Mouse (Mus musculus): Measurements from ENCODE around the gene Khdc3. TPM values are rescaled to one million over a fixed set of nuclear protein-coding genes. Genes with fewer than 3 reads are reported as not detected.
"Not testable (repeated sequence)": the region's sequence is repeated elsewhere in the genome, so short reads cannot be mapped to it uniquely, and the experiment has no call there.

Khdc3 gene
- polyA plus RNA-seq, 1 experiment from 2014 or later: 0.25 TPM

GRCm38 (mm10) chr9:73112919-73113906 is 11.6 kb downstream of the Khdc3 start, which contains the start of gene Rsl24d1:
Gene Rsl24d1, plus strand, starts transcription at chr9:73113426.
- no peaks in the 10 kb centered on the region for H3K9me3 ChIP-seq (replicated peaks; ENCODE audit: control insufficient read depth, low read length, poor library complexity, severe bottlenecking)
- peak within 1 kb of the TSS; percentile 77 for H3K9ac ChIP-seq (ENCODE audit: low read depth, low read length)
- H3K4me2 ChIP-seq (ENCODE audit: low read length): peak within 1 kb of the TSS; percentile 88
- under 1% methylated on average over 64 of the region's 64 CpGs for WGBS
- peak; percentile 98 for ATAC-seq
- H3K36me3 ChIP-seq (ENCODE audit: control insufficient read depth, insufficient read depth, low read length): peaks cover 8% of the 10 kb centered on the region; the same call in 1 of the 2 replicates
- H3K4me1 ChIP-seq (ENCODE audit: control insufficient read depth, insufficient read depth, low read length): peaks cover 12% of the 10 kb centered on the region
- H3K4me3 ChIP-seq (ENCODE audit: low read depth, low read length): peak within 1 kb of the TSS; percentile 94
- peak within 1 kb of the TSS; percentile 68 for H3K27ac ChIP-seq (ENCODE audit: low read length)
- H3K27me3 ChIP-seq (ENCODE audit: control insufficient read depth, insufficient read depth, low read depth, low read length): no peaks in the 10 kb centered on the region; the same call in 1 of the 2 replicates

DNA sequence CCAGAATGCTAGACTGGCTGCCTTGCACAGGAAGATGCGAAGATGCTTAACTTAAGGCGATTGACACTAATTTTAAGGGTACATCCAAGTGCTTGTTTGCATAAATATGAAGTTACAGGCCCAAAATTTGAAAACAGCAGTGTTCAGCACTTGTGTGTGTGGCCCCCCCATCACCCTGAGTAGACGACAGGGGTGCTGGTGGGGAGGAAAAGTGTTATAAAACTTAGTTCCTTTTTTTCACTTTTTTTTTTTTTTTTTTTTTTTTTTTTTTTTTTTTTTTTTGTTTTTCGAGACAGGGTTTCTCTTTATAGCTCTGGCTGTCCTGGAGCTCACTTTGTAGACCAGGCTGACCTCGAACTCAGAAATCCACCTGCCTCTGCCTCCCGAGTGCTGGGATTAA is 15.1 kb downstream of the Khdc3 start:
- not testable (repeated sequence) for H3K27me3 ChIP-seq (ENCODE audit: control insufficient read depth, insufficient read depth, low read depth, low read length); H3K27ac ChIP-seq (ENCODE audit: low read length); ATAC-seq; H3K9ac ChIP-seq (ENCODE audit: low read depth, low read length); H3K9me3 ChIP-seq (replicated peaks; ENCODE audit: control insufficient read depth, low read length, poor library complexity, severe bottlenecking); H3K4me3 ChIP-seq (ENCODE audit: low read depth, low read length); H3K4me2 ChIP-seq (ENCODE audit: low read length)
- peaks cover 12% of the 10 kb centered on the region for H3K4me1 ChIP-seq (ENCODE audit: control insufficient read depth, insufficient read depth, low read length)
- WGBS: 91% methylated on average over 5 of the region's 6 CpGs
- peaks cover 22% of the 10 kb centered on the region for H3K36me3 ChIP-seq (ENCODE audit: control insufficient read depth, insufficient read depth, low read length)

- peaks cover 12% of the 10 kb centered on the region for H3K4me1 ChIP-seq (ENCODE audit: control insufficient read depth, insufficient read depth, low read length)
- H3K4me3 ChIP-seq (ENCODE audit: low read depth, low read length): no peak overlapping the region
- H3K9ac ChIP-seq (ENCODE audit: low read depth, low read length): no peak overlapping the region
- H3K9me3 ChIP-seq (replicated peaks; ENCODE audit: control insufficient read depth, low read length, poor library complexity, severe bottlenecking): no peaks in the 10 kb centered on the region
- no peak overlapping the region for H3K4me2 ChIP-seq (ENCODE audit: low read length)
- no peak for ATAC-seq
- WGBS: 92% methylated on average over 4 of the region's 4 CpGs
- H3K36me3 ChIP-seq (ENCODE audit: control insufficient read depth, insufficient read depth, low read length): peaks cover 22% of the 10 kb centered on the region
- H3K27ac ChIP-seq (ENCODE audit: low read length): no peak overlapping the region
- no peaks in the 10 kb centered on the region for H3K27me3 ChIP-seq (ENCODE audit: control insufficient read depth, insufficient read depth, low read depth, low read length)
Measured at GRCm38 (mm10) chr9:73118012-73118411, 16.4 kb downstream of the Khdc3 start.

DNA sequence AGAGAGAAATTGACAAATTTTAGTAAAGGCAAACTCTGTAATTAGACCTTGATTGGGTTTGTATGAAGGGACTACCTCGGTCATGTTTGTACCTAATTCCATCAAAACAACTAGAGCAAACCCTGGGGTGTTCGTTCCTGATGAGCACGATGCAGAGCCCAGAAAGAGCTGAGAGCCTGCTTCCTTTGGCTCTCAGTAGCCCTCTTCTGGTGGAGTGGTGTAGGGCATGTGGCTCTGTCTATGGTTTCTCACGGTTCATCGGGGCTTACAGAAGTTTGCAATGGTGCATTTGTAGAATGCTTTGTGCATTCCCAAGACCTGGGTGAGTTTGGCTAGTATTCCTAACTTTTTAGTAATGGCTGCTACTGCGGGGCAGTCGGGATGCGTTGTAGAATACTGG is 20.1 kb downstream of the Khdc3 start:
- Histone ChIP-seq H3K36me3 (ENCODE audit: control insufficient read depth, insufficient read depth, low read length) (peaks cover 30% of the 10 kb centered on the region), H3K27me3 (ENCODE audit: control insufficient read depth, insufficient read depth, low read depth, low read length) (no peaks in the 10 kb centered on the region), H3K9me3 (replicated peaks; ENCODE audit: control insufficient read depth, low read length, poor library complexity, severe bottlenecking) (no peaks in the 10 kb centered on the region), H3K4me1 (ENCODE audit: control insufficient read depth, insufficient read depth, low read length) (no peaks in the 10 kb centered on the region), H3K4me2 (ENCODE audit: low read length) (no peak overlapping the region), H3K9ac (ENCODE audit: low read depth, low read length) (no peak overlapping the region), H3K4me3 (ENCODE audit: low read depth, low read length) (no peak overlapping the region), H3K27ac (ENCODE audit: low read length) (no peak overlapping the region)
- WGBS: 75% methylated on average over 8 of the region's 8 CpGs
- 0 out of 2 replicates have a peak, but pooled peaks have one; percentile 42 for ATAC-seq

DNA sequence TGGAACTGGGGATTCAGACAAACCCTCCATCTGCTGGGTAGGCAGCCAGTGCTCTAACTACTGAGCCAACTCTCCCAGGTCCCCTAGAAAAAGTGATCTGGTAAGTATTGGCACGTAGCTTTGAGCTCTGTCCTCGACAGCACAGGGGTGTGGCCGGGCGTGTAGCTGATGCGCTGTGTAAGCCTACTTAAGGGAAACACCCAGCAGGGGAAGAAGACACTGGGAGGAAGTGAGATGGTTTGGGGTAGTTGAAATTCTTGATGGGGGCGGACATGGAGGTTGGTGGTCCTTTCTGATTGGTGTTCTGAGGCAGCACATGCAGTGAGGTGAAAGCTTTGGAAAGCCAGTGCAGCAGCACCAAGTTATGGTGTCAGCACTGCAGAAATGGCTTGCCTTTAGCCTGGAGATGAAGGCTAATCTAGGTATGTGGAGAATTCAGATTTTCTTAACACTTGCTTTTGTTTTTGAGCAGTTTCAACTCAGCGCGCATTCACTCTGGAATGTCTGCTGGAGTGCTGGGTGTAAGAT is 23.5 kb downstream of the Khdc3 start:
- H3K4me1 ChIP-seq (ENCODE audit: control insufficient read depth, insufficient read depth, low read length): no peaks in the 10 kb centered on the region
- no peaks in the 10 kb centered on the region for H3K27me3 ChIP-seq (ENCODE audit: control insufficient read depth, insufficient read depth, low read depth, low read length)
- no peak overlapping the region for H3K27ac ChIP-seq (ENCODE audit: low read length)
- H3K4me2 ChIP-seq (ENCODE audit: low read length): no peak overlapping the region
- peaks cover 33% of the 10 kb centered on the region for H3K36me3 ChIP-seq (ENCODE audit: control insufficient read depth, insufficient read depth, low read length)
- no peaks in the 10 kb centered on the region for H3K9me3 ChIP-seq (replicated peaks; ENCODE audit: control insufficient read depth, low read length, poor library complexity, severe bottlenecking)
- ATAC-seq: no peak
- H3K9ac ChIP-seq (ENCODE audit: low read depth, low read length): no peak overlapping the region
- WGBS: 92% methylated on average over 8 of the region's 8 CpGs
- no peak overlapping the region for H3K4me3 ChIP-seq (ENCODE audit: low read depth, low read length)

- no peaks in the 10 kb centered on the region for H3K9me3 ChIP-seq (replicated peaks; ENCODE audit: control insufficient read depth, low read length, poor library complexity, severe bottlenecking)
- H3K4me3 ChIP-seq (ENCODE audit: low read depth, low read length): no peak overlapping the region
- H3K27me3 ChIP-seq (ENCODE audit: control insufficient read depth, insufficient read depth, low read depth, low read length): no peaks in the 10 kb centered on the region
- peaks cover 19% of the 10 kb centered on the region for H3K36me3 ChIP-seq (ENCODE audit: control insufficient read depth, insufficient read depth, low read length)
- no peaks in the 10 kb centered on the region for H3K4me1 ChIP-seq (ENCODE audit: control insufficient read depth, insufficient read depth, low read length)
- no peak overlapping the region for H3K4me2 ChIP-seq (ENCODE audit: low read length)
- WGBS: 89% methylated on average over 2 of the region's 2 CpGs
- no peak overlapping the region for H3K27ac ChIP-seq (ENCODE audit: low read length)
- ATAC-seq: no peak
- H3K9ac ChIP-seq (ENCODE audit: low read depth, low read length): no peak overlapping the region
Measured at GRCm38 (mm10) chr9:73127457-73127856, 25.8 kb downstream of the Khdc3 start.

GRCm38 (mm10) chr9:73129875-73130274 is 28.2 kb downstream of the Khdc3 start:
- peak; percentile 71 for ATAC-seq
- H3K4me2 ChIP-seq (ENCODE audit: low read length): no peak overlapping the region

GRCm38 (mm10) chr9:73130529-73130928 is 28.9 kb downstream of the Khdc3 start:
- H3K4me2 ChIP-seq (ENCODE audit: low read length): no peak overlapping the region
- H3K27ac ChIP-seq (ENCODE audit: low read length): peak overlapping the region; percentile 24; the same call in 1 of the 2 replicates
- H3K4me3 ChIP-seq (ENCODE audit: low read depth, low read length): no peak overlapping the region
- no peaks in the 10 kb centered on the region for H3K4me1 ChIP-seq (ENCODE audit: control insufficient read depth, insufficient read depth, low read length)
- H3K9ac ChIP-seq (ENCODE audit: low read depth, low read length): no peak overlapping the region
- no peaks in the 10 kb centered on the region for H3K9me3 ChIP-seq (replicated peaks; ENCODE audit: control insufficient read depth, low read length, poor library complexity, severe bottlenecking)
- ATAC-seq: no peak
- 91% methylated on average over 4 of the region's 4 CpGs for WGBS
- peaks cover 12% of the 10 kb centered on the region for H3K36me3 ChIP-seq (ENCODE audit: control insufficient read depth, insufficient read depth, low read length)
- no peaks in the 10 kb centered on the region for H3K27me3 ChIP-seq (ENCODE audit: control insufficient read depth, insufficient read depth, low read depth, low read length)

More at GRCm38 (mm10) chr9:73129875-73130274, 28.2 kb downstream of the Khdc3 start:
- WGBS: 43% methylated on average over 8 of the region's 8 CpGs
- H3K4me1 ChIP-seq (ENCODE audit: control insufficient read depth, insufficient read depth, low read length): no peaks in the 10 kb centered on the region
- H3K9me3 ChIP-seq (replicated peaks; ENCODE audit: control insufficient read depth, low read length, poor library complexity, severe bottlenecking): no peaks in the 10 kb centered on the region
- peaks cover 12% of the 10 kb centered on the region for H3K36me3 ChIP-seq (ENCODE audit: control insufficient read depth, insufficient read depth, low read length)
- H3K9ac ChIP-seq (ENCODE audit: low read depth, low read length): no peak overlapping the region
- H3K4me3 ChIP-seq (ENCODE audit: low read depth, low read length): no peak overlapping the region
- no peak overlapping the region for H3K27ac ChIP-seq (ENCODE audit: low read length)
- no peaks in the 10 kb centered on the region for H3K27me3 ChIP-seq (ENCODE audit: control insufficient read depth, insufficient read depth, low read depth, low read length)
